Mouse (Mus musculus) stomach, postnatal 0 days (tissue): Measurements from ENCODE around the gene Nfe2l2.

Source experiments
- CTCF ChIP-seq: IDR thresholded peaks from 2 replicates; pipeline ENCODE4 v1.5.1; 2016; ENCODE audit warnings: antibody characterized with exemption, low read depth, mild to moderate bottlenecking, moderate library complexity
- EP300 ChIP-seq: optimal IDR thresholded peaks from 2 replicates; pipeline ENCODE3; 2016; ENCODE audit warnings: antibody characterized with exemption

GRCm38 (mm10) chr2:75752306-75753175 lies 48.1 kb upstream of the Nfe2l2 start:
- TF ChIP-seq CTCF, result no peak
- no peak for TF ChIP-seq EP300
